Mouse (Mus musculus): ENCODE measurements at regions not wholly inside any gene's neighbourhood (a gene's known extent, or its start where the extent isn't known, plus 50 kb on each side); places are given as distances from the start of the nearest gene placed in this dataset.
A peak's percentile ranks its signal among the peaks of the same experiment; 100 is the strongest.

DNA sequence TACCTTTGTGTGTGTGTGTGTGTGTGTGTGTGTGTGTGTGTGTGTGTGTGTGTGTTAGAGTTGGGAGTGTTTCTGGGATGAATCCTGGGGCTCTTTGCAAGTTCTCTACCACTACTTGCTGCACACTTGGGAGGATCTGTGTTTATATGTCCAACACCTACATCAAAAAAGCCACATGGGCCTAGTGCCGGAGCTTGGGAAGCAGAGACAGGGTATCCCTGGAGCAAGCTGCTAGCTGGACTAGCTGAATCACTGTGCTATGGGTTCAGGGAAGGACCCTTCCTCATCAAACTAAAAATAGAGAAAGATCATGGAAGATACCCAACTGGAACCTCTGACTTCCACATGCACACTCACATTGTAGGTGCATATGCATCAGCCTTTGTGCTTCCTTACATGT, 187.4 kb downstream of the Insig2 start:
- DNase-seq (ENCODE audit: low spot score in 2 of 2) = no peak

DNA sequence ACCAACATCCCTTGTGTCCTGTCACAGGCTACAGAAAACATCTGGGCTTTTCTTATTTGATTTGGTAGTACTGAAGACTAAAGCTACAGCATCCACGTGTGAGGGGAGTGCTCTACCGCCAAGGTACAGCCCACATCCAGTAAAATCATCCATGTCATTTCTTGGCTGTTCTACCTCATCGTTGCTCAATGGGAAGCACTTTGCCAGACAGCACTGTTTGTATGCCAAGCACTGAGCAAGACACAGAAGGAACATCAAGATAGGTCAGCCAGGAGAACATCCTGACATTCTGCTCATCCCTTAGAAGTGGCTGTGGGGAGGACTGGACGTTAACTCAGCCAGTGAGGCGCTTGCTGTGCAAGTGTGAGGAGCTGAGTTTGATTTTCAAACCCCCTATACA, 178.9 kb downstream of the Insig2 start:
- DNase-seq (ENCODE audit: low spot score in 2 of 2) = no peak

DNA sequence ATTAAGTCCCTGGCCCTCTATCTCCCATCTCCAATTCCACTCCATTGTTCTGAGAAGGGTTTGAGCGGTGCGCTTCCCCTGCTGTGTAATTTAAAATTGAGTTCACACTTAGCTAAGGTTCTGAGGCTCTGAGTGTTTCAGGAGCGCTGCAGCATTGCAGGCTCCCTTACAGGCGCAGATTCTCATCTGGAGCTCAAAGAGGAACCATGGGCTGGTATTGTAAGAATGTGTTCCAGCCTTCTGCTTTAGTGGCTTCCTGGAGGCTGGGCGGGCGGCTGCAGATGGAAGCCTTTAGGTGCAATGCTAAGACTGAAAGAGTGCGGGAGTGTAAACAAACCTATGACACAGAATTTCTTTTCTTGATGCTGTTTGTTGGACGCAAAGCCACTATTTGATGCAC, 177.8 kb downstream of the Insig2 start:
- DNase-seq (ENCODE audit: low spot score in 2 of 2) = no peak

DNA sequence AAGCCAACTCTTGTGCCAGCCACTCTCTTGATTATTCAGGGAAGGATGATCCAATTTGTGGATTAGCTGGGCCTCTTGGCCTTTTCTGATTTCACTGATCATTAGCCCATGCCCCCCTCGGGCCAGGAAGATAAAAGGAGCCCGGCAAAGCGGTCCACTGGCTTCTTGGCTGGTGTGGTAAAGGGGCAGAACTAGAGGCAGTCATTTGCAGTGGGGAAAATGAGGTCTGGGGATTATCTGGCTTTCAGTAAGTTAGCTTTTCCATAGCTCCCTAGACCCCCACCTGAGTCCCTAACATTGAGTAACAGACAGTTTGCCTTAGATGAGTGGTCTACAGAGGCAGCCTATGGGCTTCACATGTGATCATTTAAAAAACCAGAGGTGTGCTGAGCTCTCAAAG, 163.7 kb downstream of the Insig2 start:
- no peak for DNase-seq (ENCODE audit: low spot score in 2 of 2)

DNA sequence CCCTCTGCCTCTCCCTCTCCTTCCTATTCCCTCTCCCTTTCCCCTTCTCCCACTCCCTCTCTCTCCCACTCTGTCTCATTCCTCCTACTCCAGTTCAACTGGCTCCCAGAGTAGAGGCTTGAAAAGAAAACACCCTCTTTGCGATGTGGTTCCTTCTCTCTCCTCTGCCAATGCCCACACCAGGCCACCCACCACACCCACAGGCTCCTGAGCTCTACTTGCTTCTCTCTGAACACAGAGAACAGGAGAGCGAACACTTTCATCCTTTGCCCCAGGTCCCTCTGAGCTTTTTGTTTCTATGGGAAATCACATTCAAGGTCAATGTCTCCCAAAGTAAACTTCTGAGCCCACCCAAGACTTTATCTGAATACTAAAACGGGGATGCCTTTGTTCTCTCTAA, 155.8 kb downstream of the Insig2 start:
- no peak for DNase-seq (ENCODE audit: low spot score in 2 of 2)

DNA sequence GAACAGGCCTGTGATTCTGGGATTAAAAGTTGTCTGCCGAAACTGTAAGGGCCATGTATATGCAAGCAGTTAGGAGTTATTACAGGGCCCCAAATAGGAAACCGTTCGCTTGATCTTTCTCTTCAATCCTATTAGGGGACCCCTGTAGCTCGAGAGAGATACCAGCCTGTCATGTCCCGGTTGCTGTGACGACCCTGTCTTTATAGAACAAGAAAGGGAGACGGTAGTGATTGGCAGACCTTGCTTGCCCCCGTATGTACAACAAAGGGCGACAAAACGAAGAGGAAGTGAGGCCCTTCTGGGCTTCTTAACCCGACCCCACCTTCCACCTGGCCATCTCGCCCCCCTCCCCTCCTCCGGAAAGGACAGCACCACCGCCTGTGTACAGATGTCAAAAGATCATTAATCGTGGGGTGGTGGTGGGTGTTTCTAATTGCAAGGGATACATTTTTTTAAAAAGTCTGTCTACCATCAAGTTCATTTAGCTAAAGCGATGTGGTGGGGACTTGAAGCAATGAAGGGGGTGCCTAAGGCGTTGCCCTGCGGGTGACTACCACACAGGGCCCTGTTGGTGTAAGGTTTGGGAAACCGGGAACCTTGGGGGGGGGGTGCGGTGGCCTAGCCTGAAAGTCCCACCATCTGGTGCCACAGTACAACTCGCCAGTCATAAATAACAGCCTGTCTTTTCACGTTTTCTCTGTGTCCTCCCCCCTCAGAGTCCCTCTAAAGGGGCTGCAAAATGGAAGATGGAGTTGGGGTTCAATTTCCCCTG, 155.1 kb downstream of the Insig2 start:
- no peak for DNase-seq (ENCODE audit: low spot score in 2 of 2)

DNA sequence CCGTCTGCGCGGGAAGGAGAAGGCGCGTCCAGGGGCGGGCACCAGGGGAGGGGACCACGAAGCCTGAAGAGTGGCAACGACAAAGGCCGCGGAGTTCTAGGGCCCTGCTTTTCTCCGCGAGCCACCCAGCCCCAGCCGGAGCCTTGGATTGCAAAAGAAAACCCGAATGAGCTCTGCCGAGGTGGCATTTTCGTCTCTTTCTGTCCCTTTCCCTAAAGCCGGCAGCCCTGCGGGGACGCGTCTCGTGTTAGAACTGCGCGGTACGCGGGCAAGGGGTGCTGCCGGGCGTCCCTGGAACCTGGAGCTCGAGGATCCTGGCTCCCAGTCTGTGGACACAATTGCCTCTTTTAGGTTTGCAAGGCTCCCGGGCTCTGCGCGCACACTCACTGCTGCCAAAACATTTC, 154.5 kb downstream of the Insig2 start:
- DNase-seq (ENCODE audit: low spot score in 2 of 2) = no peak

DNA sequence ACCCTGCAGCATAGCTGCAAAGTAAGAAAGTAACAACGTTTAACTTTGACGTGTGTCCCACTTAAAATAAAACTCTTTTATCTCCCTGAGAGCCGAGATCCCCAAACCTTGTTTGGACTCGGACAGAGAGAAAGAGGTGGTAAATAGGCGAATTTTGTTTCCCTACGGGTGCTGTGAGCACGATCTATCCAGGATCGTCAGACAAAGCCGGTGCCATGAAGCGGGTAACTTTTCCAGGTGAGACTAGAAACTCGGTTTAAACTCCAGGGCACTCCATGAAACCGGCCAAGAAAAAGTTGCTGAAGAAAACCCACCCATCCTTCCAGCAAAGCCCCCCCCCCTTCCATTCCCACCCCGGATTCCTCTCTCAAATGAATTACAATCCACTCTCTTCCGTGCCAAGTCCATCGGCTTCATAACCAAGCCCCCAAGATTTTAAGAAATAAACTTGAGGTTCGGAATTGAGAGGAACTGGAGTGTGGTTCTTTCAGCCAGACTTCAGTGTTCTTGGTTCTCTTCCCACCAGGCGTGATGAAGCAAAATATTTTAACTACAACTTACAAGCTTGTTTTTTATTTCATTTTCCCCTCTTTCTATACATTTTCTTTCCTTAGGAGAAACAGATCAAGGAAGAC, 153.7 kb downstream of the Insig2 start:
- DNase-seq (ENCODE audit: low spot score in 2 of 2) = no peak

DNA sequence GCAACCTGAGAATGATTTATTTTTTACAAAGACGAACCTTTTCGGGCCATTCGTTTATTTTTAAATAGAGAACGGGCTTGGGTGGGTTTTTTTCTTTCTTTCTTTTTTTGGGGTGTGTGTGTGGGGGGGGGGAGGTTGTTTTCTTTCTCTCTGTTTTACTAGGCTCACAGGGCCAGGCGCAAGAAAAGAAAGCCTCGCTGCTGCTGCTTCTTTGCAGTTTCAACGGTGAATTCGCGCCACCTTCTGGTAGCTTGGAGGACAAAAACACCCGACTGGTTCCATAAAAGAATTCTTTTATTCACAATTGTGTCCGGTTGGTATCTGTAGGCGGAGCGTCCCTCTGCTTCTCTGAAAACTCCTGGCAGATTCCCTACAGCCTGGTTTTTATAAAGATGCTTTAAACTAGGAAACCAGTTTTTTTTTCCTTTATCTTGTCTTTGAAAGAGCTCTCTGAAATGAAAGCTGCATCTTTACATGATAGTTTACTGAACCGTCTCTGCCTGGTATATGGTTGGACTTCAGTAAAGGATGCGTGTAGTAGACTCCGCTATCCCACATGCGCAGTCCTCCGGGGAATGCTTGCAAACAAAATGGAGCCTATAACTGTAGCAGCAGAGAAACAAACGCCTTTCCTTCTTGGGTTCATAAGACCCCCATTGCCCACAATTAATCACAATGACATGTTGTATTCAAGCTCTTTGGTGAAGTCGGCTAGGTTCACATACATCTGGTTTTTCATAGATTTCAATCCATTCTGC, 151.9 kb downstream of the Insig2 start:
- DNase-seq (ENCODE audit: low spot score in 2 of 2) = peak; percentile 73 to 90

DNA sequence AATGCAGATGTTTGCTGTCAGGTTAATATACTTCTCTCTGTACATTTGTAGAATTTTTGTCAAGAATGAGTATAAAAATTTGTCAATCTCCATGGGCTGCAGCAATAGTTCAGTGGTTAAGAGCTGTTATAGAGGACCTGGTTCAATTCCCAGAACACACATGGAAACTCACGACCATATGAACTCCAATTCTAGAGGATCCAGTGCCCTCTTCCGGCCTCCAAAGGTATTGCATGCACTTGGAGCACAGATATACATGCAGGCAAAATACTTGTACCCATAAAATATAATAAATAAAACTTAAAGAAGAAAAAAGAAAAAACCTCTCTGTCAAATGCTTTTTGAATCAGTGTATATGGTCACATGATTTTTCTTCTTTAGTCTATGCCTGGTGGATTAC, 143.5 kb downstream of the Insig2 start:
- no peak for DNase-seq (ENCODE audit: low spot score in 2 of 2)

DNA sequence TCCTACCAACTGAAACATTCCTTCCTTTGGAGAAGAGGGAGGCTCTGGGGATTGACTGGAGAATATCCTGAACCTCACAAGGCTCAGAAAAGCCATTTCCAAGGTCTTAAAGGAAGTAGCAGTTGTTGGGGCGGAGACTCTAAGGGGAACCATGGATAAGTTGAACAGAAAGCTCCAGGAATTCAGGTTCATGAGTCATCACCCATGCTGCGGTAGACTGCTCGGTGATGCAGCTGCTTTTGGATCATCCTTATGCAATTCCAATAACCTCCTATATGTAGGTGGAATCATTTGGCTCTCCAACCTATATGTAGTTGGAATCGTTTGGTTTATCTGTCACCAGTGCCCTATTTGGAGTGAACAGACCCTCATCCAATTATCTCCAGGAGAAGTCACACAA, 137.6 kb downstream of the Insig2 start:
- no peak for DNase-seq (ENCODE audit: low spot score in 2 of 2)

DNA sequence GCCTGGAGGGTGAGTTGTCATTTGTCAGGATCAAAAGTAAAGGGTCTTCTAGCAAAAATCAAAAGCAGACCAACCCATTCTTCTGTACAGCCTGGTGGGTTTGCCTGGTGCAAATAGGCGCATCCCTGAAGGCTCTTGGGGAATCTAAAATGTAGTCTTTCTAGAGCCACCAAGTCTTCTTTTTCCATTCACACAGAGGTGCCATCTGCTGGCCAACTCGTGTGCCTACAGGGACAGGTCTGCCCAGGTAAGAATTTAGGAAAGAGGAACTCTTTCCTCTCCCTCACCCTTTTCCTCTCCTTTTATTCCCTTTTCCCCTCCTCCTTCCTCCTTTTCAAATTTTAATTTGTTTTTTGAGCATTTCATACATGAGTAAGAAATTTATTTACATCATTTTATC, 116.5 kb downstream of the Insig2 start:
- peak in 1 of 2 experiments; percentile 3 for DNase-seq (ENCODE audit: low spot score in 2 of 2)

DNA sequence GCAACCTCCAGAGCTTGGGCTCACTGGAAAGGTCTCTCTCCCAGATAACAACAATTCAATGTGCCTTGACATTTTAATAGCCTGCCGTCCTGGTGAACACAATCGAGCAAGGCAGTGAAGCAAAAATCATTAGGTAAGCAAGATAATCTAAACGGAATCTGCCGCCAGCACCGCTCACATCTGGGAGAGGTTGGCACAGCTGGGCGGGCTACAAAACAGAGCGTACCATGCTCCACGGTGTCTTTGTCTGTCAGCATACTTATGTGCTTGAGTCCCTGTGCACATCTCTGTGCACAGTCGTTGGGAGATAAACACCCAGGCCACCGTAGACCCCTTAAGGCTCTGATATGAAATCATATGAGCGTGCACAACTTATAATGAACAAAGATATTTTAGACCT, 108.1 kb downstream of the Insig2 start:
- DNase-seq (ENCODE audit: low spot score in 2 of 2) = no peak

DNA sequence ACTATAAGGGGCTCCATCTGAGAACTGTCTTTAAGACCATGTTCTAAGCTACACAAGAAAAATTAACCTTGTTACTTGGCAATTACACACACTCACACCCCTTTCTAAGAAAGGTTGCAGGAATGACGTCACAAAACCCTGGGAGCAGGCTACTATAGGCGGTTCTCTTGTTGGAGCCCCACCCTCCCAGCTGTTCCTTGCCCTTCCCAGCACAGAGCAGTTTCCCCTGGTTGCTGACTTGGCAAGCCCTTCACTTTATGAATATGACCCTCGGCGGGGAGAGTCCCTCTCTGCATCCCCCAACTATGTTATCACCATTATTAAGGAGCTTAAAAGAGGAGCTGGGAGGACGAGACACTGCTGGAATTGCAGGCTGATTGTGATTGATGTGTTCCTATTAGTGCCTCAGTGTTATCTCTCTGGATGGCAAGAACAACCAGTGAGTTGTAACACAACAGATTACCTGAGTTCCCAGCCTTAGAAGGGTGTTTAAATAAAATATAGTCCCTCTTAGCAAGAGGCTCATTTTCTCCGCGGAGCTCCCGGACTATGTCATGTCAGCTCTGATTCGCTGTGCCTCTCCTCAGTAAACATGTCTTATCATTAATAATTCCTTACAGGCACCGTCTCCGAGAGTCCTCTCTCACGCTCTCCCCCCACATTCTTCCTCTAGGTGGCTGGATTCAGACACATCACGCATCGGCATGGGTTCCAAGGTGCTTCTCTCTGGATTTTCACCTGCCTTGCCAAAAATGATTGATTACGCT, 105.7 kb downstream of the Insig2 start:
- DNase-seq (ENCODE audit: low spot score in 2 of 2) = no peak

DNA sequence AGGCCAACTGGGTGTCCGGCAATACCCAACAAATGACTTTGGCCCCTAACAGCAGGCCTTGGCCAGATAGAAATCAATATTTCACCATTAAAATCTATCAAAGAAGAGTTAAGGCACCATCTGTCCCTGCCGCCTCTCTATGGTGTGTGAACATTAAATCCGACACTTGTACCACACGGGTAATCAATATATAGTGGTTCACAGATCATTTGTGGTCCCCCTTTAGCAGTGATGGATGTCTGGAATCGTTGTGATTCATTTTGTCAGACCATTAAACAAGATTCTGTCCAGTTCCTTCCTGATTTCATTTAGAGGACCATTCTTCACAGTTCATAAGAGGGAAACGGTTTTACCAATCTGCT, 105.2 kb downstream of the Insig2 start:
- DNase-seq (ENCODE audit: low spot score in 2 of 2) = no peak

DNA sequence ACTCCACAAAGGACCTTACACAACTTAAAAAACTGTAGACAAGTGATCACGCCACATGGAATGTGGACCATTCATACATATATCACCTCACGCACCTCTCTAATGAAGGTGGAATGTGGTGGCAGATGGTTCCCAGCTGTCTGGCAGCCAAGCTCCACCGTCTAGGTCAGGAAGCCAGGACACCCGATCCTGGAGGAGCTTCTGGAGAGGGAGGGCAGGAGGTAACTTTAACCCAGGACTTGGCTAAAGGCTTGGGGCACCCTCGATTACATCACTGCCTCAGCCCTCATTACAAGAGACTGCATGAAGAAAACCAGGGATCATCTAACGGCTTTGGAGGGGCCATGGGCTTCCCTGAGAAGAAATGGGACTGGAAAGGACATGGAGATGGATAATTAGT, 88.8 kb downstream of the Insig2 start:
- no peak for DNase-seq (ENCODE audit: low spot score in 2 of 2)

DNA sequence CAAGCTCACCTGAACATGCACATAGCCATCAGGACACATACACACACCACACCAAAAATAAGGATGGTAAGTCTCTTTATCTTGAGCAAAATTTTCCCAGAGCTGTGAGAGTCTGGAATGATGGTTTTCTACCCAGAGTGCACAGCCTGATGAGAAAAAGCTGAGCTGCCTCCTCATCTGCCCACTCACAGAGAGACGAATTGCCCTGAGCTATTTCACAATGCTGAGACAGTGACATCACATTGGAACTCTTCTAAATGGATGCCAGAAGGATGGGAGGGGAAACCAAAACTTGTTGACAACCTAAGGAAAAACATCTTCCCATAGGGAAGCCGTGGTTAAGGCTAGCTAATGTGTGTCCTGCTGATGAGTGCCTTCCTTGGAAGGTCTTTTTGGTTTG, 84.8 kb downstream of the Insig2 start:
- no peak for DNase-seq (ENCODE audit: low spot score in 2 of 2)

DNA sequence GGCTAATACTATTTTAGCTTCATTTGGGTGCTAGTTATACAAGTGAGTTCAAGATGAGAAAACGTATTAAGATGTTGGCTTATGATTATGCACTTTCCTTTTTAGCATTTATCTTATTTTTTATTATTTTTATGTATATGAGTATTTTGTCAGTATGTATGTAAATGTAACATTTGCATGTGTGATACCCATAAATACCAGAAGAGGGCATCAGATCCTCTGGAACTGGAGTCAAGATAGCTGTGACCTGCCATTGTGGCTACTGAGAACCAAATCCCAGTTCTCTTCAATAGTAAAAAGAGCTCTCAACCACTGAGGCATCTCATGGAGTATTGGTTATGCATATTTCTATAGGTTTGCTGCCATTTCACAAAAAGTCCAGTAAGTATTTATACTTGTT, 83.3 kb downstream of the Insig2 start:
- DNase-seq (ENCODE audit: low spot score in 2 of 2) = no peak

DNA sequence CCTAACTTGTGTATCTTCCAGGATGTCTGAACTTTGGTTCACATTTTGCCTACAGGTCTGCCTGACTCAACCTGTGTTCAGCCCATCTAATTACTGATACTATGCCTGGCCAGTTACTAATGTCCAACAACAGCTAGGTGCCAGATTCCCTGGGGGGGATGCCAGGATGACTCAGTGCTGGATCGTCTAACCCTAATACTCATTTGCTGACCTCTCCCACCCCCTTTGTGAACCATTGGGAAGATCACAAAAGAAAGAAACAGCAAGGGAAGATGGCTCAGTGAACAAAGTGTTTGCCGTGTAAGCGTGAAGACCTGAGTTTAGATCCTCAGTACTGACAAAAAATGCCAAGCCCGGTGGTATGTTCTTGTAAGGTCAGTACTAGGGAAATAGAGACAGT, 81.7 kb downstream of the Insig2 start:
- DNase-seq (ENCODE audit: low spot score in 2 of 2) = no peak

DNA sequence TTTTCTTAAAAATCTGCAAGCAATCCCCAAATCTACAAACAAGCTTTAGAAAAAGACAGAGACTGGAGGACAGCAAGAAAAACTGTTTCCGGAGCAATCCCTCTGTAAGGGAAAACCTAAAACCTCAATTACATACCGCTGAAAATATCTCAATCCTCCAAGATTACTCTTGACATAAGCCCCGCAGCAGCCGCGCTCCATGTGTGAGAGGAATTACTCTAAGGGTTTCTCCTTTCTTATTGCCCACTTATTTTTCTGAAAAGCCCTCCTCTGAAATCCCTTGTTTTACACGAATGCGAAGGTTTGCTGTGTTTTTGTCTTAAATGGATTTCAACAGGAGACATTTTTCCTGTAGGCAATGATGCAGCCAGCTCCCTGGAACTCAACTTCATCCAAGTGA, 80.3 kb downstream of the Insig2 start:
- no peak for DNase-seq (ENCODE audit: low spot score in 2 of 2)

DNA sequence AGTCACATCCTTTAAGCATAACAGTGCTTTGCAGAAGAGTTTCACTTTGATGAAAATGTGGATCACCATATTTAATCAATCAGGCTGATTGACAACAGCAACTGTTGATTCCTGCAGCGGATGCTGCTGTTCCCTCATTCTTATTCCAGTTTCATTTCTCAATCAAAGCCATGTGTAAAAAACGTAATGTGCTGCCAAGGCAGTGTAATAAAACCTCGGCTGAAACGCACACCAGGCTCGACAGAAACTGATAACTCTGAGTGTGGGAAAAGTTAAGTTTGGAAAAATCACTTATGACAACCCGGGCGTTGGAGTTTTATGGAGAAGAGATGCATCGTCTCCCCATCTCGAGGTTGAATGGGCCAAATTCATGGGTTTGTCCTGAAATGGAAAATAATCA, 78.2 kb downstream of the Insig2 start:
- DNase-seq (ENCODE audit: low spot score in 2 of 2) = peak in 1 of 2 experiments; percentile 21
